Mouse (Mus musculus) ES-E14 (cell line): ENCODE measurements at regions not wholly inside any gene's neighbourhood (a gene's known extent, or its start where the extent isn't known, plus 50 kb on each side); places are given as distances from the start of the nearest gene placed in this dataset.
A peak's percentile ranks its signal among the peaks of the same experiment; 100 is the strongest.

Source experiments
- DNase-seq: peaks from one replicate; pipeline ENCODE4 v3.0.0-alpha.2; 2013; ENCODE audit warnings: low read depth, low spot score
- H3K27ac ChIP-seq: 2 replicates; pipeline ENCODE4 v1.5.1; 2012; ENCODE audit warnings: low read depth, mild to moderate bottlenecking, low read length, moderate library complexity, mixed read lengths; ENCODE audit not compliant: poor library complexity, insufficient read depth, severe bottlenecking
- H3K36me3 ChIP-seq: 2 replicates; pipeline ENCODE4 v1.6.1; 2012; ENCODE audit warnings: mild to moderate bottlenecking, low read length, moderate library complexity, mixed read lengths; ENCODE audit not compliant: control insufficient read depth, poor library complexity, insufficient read depth, severe bottlenecking
- H3K4me1 ChIP-seq, 2 experiments: fragments of 150-350 bp in 1 of 2; sonication (generic) in 1 of 2; 2 replicates each; pipeline ENCODE4 v1.6.1; 2012; ENCODE audit warnings: low read length in 2 of 2, mild to moderate bottlenecking in 1 of 2, mixed read lengths in 1 of 2; ENCODE audit not compliant: control insufficient read depth in 2 of 2, insufficient read depth in 2 of 2, poor library complexity in 1 of 2
- H3K4me3 ChIP-seq, 2 experiments: fragments of 150-350 bp in 1 of 2; sonication (generic) in 1 of 2; 2 replicates each; pipeline ENCODE4 v1.5.1; 2012; ENCODE audit warnings: low read length in 2 of 2, low read depth in 1 of 2, mild to moderate bottlenecking in 1 of 2, mixed read lengths in 1 of 2; ENCODE audit not compliant: insufficient read depth in 1 of 2, poor library complexity in 1 of 2, severe bottlenecking in 1 of 2
- H3K9ac ChIP-seq: 2 replicates; pipeline ENCODE4 v1.6.1; 2012; ENCODE audit warnings: low read depth, mild to moderate bottlenecking, low read length, mixed read lengths; ENCODE audit not compliant: poor library complexity, insufficient read depth, severe bottlenecking
- H3K9me3 ChIP-seq: fragments of 150-350 bp; sonication (generic); 2 replicates; pipeline ENCODE4 v1.6.1; 2012; ENCODE audit warnings: low read depth, mild to moderate bottlenecking, low read length; ENCODE audit not compliant: control insufficient read depth, insufficient read depth
- CHD2 ChIP-seq: IDR thresholded peaks from 2 replicates; pipeline ENCODE4 v1.6.1; 2014; ENCODE audit warnings: mild to moderate bottlenecking, low read depth, low read length, inconsistent platforms
- HCFC1 ChIP-seq: IDR thresholded peaks from 2 replicates; pipeline ENCODE4 v1.6.1; 2012; ENCODE audit warnings: low read length, inconsistent platforms, borderline replicate concordance; ENCODE audit not compliant: insufficient read depth
- MAFK ChIP-seq: IDR thresholded peaks from 2 replicates; pipeline ENCODE4 v1.6.1; 2014; ENCODE audit warnings: mild to moderate bottlenecking, low read depth, low read length, inconsistent platforms; ENCODE audit not compliant: insufficient read depth
- ZC3H11A ChIP-seq: IDR thresholded peaks from 2 replicates; pipeline ENCODE4 v1.6.1; 2012; ENCODE audit warnings: low read depth, mild to moderate bottlenecking, inconsistent platforms, low read length, borderline replicate concordance
- ZNF384 ChIP-seq: IDR thresholded peaks from 2 replicates; pipeline ENCODE4 v1.6.1; 2012; ENCODE audit warnings: low read depth, low read length, inconsistent platforms
- in situ Hi-C, 2 experiments: fragments of 600-800 bp; cut with MboI; formaldehyde crosslinking; loops; one replicate each; pipeline ENCODE4 v1.15.1; 2025; ENCODE audit warnings: low sequenced_read_pairs in 2 of 2, inconsistent platforms in 1 of 2; ENCODE audit not compliant: unreplicated experiment in 2 of 2

- Histone ChIP-seq H3K27ac (no peak overlapping the region), H3K9ac (peak overlapping the region; percentile 27; the same call in 1 of the 2 replicates)
- no peak for DNase-seq
These were observed 63.5 kb upstream of the Gm11983 start for GRCm38 (mm10) chr11:6900769-6901481.

GRCm38 (mm10) chr11:6900357-6900756 is 62.9 kb upstream of the Gm11983 start:
- H3K9ac ChIP-seq = peak overlapping the region; percentile 27; the same call in 1 of the 2 replicates
- H3K4me3 ChIP-seq = peak overlapping the region; percentile 22 to 47
- in situ Hi-C loops = no loop called here
- no peaks in the 10 kb centered on the region for H3K9me3 ChIP-seq
- peaks cover 6 to 22% of the 10 kb centered on the region in 2 experiments; a peak in 3 of 4 replicates for H3K4me1 ChIP-seq
- no peak for DNase-seq
- H3K36me3 ChIP-seq = no peaks in the 10 kb centered on the region
- TF ChIP-seq ZNF384 (no peak), HCFC1 (no peak), CHD2 (no peak), ZC3H11A (no peak), MAFK (no peak)
- no peak overlapping the region for H3K27ac ChIP-seq

More at GRCm38 (mm10) chr11:6900769-6901481, 63.5 kb upstream of the Gm11983 start:
- H3K36me3 ChIP-seq = no peaks in the 10 kb centered on the region
- in situ Hi-C loops = no loop called here
- TF ChIP-seq CHD2 (no peak), HCFC1 (no peak), MAFK (no peak), ZNF384 (no peak), ZC3H11A (no peak)
- peaks cover 4 to 18% of the 10 kb centered on the region in 2 experiments; a peak in 3 of 4 replicates for H3K4me1 ChIP-seq
- H3K9me3 ChIP-seq = no peaks in the 10 kb centered on the region
- peak overlapping the region; percentile 22 to 47 for H3K4me3 ChIP-seq

- no peak for DNase-seq
- Histone ChIP-seq H3K9ac (no peak overlapping the region), H3K27ac (no peak overlapping the region; the same call in 1 of the 2 replicates), H3K4me3 (no peak overlapping the region), H3K36me3 (no peaks in the 10 kb centered on the region), H3K4me1 (peaks cover 6 to 25% of the 10 kb centered on the region in 2 experiments; a peak in 3 of 4 replicates), H3K9me3 (no peaks in the 10 kb centered on the region)
- in situ Hi-C loops = no loop called here
- TF ChIP-seq CHD2 (no peak), MAFK (no peak), HCFC1 (no peak), ZNF384 (no peak), ZC3H11A (no peak)
These were observed 62.0 kb upstream of the Gm11983 start for GRCm38 (mm10) chr11:6899271-6900005.

GRCm38 (mm10) chr11:6898357-6899097 is 61.1 kb upstream of the Gm11983 start:
- TF ChIP-seq ZNF384 (no peak), MAFK (no peak), CHD2 (no peak), ZC3H11A (no peak), HCFC1 (no peak)
- no peak overlapping the region for H3K4me3 ChIP-seq

More at GRCm38 (mm10) chr11:6898357-6899097, 61.1 kb upstream of the Gm11983 start:
- Histone ChIP-seq H3K9me3 (no peaks in the 10 kb centered on the region), H3K4me1 (peaks cover 10 to 28% of the 10 kb centered on the region in 2 experiments), H3K27ac (no peak overlapping the region), H3K36me3 (no peaks in the 10 kb centered on the region), H3K9ac (no peak overlapping the region)
- DNase-seq = no peak
- in situ Hi-C loops = no loop called here
